Mouse (Mus musculus): Measurements from ENCODE around the gene Vmn2r57. TPM values are rescaled to one million over a fixed set of nuclear protein-coding genes. Genes with fewer than 3 reads are reported as not detected.
"Not testable (repeated sequence)": the region's sequence is repeated elsewhere in the genome, so short reads cannot be mapped to it uniquely, and the experiment has no call there.

Vmn2r57 gene
- 0.11 and 0.38 TPM in 2 replicates for polyA plus RNA-seq (2016; fragmentation: Nextera tagmentation; extraction: Ambion mirVana)

- not testable (repeated sequence) for H3K4me3 ChIP-seq; H3K4me1 ChIP-seq; H3K27ac ChIP-seq (replicated peaks); H3K9ac ChIP-seq (replicated peaks); H3K27me3 ChIP-seq; ATAC-seq (ENCODE audit: low FRiP score, low read depth); H3K9me3 ChIP-seq; H3K36me3 ChIP-seq; H3K4me2 ChIP-seq (replicated peaks)
- 76% methylated on average over 1 of the region's 1 CpGs for WGBS
Measured at GRCm38 (mm10) chr7:41448596-41448995, at the start of gene Vmn2r57. TSS of gene Vmn2r57 (minus strand) at chr7:41448696.

GRCm38 (mm10) chr7:41497871-41498270, 49.4 kb upstream of the Vmn2r57 start:
- H3K4me1 ChIP-seq = no peaks in the 10 kb centered on the region
- WGBS = 96% methylated on average over 2 of the region's 2 CpGs
- no peak overlapping the region for H3K4me2 ChIP-seq (replicated peaks)
- no peaks in the 10 kb centered on the region for H3K27me3 ChIP-seq
- H3K36me3 ChIP-seq = 0 out of 2 replicates have a peak, but pooled peaks cover 3% of the 10 kb centered on the region
- H3K9ac ChIP-seq (replicated peaks) = no peak overlapping the region
- peaks cover 23% of the 10 kb centered on the region for H3K9me3 ChIP-seq
- no peak overlapping the region for H3K27ac ChIP-seq (replicated peaks)
- H3K4me3 ChIP-seq = no peak overlapping the region
- ATAC-seq (ENCODE audit: low FRiP score, low read depth) = no peak

GRCm38 (mm10) chr7:41451864-41452263, 3.4 kb upstream of the Vmn2r57 start:
- WGBS = 16% methylated on average over 10 of the region's 10 CpGs
- Histone ChIP-seq H3K27ac (replicated peaks) (no peak overlapping the region), H3K9ac (replicated peaks) (no peak overlapping the region), H3K4me3 (no peak overlapping the region), H3K36me3 (no peaks in the 10 kb centered on the region), H3K27me3 (no peaks in the 10 kb centered on the region), H3K4me2 (replicated peaks) (peak overlapping the region; percentile 18; the same call in 1 of the 2 replicates), H3K9me3 (peaks cover 4% of the 10 kb centered on the region; the same call in 1 of the 2 replicates), H3K4me1 (no peaks in the 10 kb centered on the region)
- ATAC-seq (ENCODE audit: low FRiP score, low read depth) = peak; percentile 38; the same call in 1 of the 2 replicates

GRCm38 (mm10) chr7:41394130-41394529, 54.4 kb downstream of the Vmn2r57 start:
- Histone ChIP-seq H3K9me3 (no peaks in the 10 kb centered on the region), H3K4me3 (peak overlapping the region; percentile 57), H3K9ac (replicated peaks) (no peak overlapping the region), H3K36me3 (no peaks in the 10 kb centered on the region), H3K4me1 (no peaks in the 10 kb centered on the region), H3K27ac (replicated peaks) (no peak overlapping the region), H3K27me3 (no peaks in the 10 kb centered on the region), H3K4me2 (replicated peaks) (peak overlapping the region; percentile 56)
- peak; percentile 25; the same call in 1 of the 2 replicates for ATAC-seq (ENCODE audit: low FRiP score, low read depth)
- WGBS = 71% methylated on average over 4 of the region's 4 CpGs

- Histone ChIP-seq H3K4me1 (no peaks in the 10 kb centered on the region), H3K9ac (replicated peaks) (peak within 1 kb of the TSS; percentile 55), H3K27me3 (no peaks in the 10 kb centered on the region), H3K27ac (replicated peaks) (peak within 1 kb of the TSS; percentile 86), H3K36me3 (no peaks in the 10 kb centered on the region), H3K4me3 (peak within 1 kb of the TSS; percentile 57), H3K9me3 (no peaks in the 10 kb centered on the region), H3K4me2 (replicated peaks) (peak within 1 kb of the TSS; percentile 56)
- WGBS = under 1% methylated on average over 25 of the region's 25 CpGs
- peak; percentile 99 for ATAC-seq (ENCODE audit: low FRiP score, low read depth)
Measured at GRCm38 (mm10) chr7:41393048-41393971, 55.2 kb downstream of the Vmn2r57 start, which contains the start of gene AI987944. TSS of gene AI987944 (minus strand) at chr7:41393379.

Other genes starting within 250 kb of the Vmn2r57 start
- gene AI987944, start 55.3 kb downstream of the Vmn2r57 start, polyA plus RNA-seq (2016; fragmentation: Nextera tagmentation; extraction: Ambion mirVana) = 8.5 and 9.2 TPM in 2 replicates
- gene Gm20449, start 50.7 kb upstream of the Vmn2r57 start, polyA plus RNA-seq (2016; fragmentation: Nextera tagmentation; extraction: Ambion mirVana) = 0.10 and 0.13 TPM in 2 replicates
- gene AW146154, start 51.2 kb upstream of the Vmn2r57 start, polyA plus RNA-seq (2016; fragmentation: Nextera tagmentation; extraction: Ambion mirVana) = 7.6 and 8.1 TPM in 2 replicates
- not detected in 2 replicates for gene Gm6871, start 125.0 kb upstream of the Vmn2r57 start, polyA plus RNA-seq (2016; fragmentation: Nextera tagmentation; extraction: Ambion mirVana)
- 16.8 and 20.6 TPM in 2 replicates for gene 2610021A01Rik, start 150.5 kb upstream of the Vmn2r57 start, polyA plus RNA-seq (2016; fragmentation: Nextera tagmentation; extraction: Ambion mirVana)
- gene Zfp788, start 184.5 kb upstream of the Vmn2r57 start, polyA plus RNA-seq (2016; fragmentation: Nextera tagmentation; extraction: Ambion mirVana) = 17.3 and 18.5 TPM in 2 replicates